Mouse (Mus musculus) megakaryocyte, adult 5-6 weeks (primary cell): Measurements from ENCODE around the gene Gm6020. TPM values are rescaled to one million over a fixed set of nuclear protein-coding genes. Genes with fewer than 3 reads are reported as not detected.
"Not testable (repeated sequence)": the region's sequence is repeated elsewhere in the genome, so short reads cannot be mapped to it uniquely, and the experiment has no call there.

ENCODE experiments used
- ATAC-seq: 2 replicates; pipeline ENCODE4 v1.8.0; 2016; ENCODE audit warnings: mild to moderate bottlenecking, inconsistent platforms; ENCODE audit not compliant: poor library complexity, severe bottlenecking
- total RNA-seq, 2 experiments: library from RNA; stranded (forward) in 1 of 2; stranded (reverse) in 1 of 2; fragments of 153-499, 151-499 nt in 1 of 2; fragments of 221-1000, 200-1000 nt in 1 of 2; gene quantifications; 2 replicates each; pipeline versions ENCODE4 v1.2.3 to v1.2.4; 2015 to 2017

Gm6020 gene
- total RNA-seq (2015) (not detected in 2 replicates), total RNA-seq (2017) (not detected in 2 replicates)

DNA sequence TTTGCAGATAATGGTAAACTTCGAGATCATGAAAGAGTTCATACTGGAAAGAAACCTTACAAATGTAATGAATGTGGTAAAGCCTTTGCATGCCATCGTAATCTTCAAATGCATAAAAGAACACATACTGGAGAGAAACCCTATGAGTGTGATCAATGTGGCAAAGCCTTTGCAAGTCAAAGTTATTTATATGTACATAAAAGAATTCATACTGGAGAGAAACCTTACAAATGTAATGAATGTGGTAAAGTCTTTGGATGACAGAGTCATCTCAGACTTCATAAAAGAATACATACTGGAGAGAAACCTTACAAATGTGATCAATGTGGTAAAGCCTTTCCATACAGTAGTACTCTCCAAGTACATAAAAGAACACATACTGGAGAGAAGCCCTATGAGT lies at the start of gene Gm6020:
Gene Gm6020, plus strand, starts transcription at position 301 of the 400 bp plus-strand sequence.
- not testable (repeated sequence) for ATAC-seq

DNA sequence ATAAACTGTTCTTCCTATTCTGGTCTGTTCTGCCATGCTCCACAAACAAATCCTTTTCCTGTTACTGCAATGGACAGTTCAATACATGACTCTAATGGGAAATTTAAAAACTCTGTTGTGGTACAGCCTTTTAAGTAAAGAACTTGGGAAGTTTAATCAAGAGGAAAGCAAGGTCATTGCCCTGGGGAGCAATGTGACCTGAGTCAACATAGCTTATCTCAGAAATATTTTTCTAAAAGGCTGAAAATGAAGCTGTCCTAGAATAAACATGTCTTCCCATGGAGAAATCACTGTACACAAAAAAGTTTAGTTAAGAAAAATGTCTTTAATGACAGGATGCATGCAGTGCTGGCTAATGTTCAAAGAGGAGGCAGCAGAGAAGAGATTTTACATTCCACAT lies 45.0 kb upstream of the Gm6020 start:
- no peak for ATAC-seq

DNA sequence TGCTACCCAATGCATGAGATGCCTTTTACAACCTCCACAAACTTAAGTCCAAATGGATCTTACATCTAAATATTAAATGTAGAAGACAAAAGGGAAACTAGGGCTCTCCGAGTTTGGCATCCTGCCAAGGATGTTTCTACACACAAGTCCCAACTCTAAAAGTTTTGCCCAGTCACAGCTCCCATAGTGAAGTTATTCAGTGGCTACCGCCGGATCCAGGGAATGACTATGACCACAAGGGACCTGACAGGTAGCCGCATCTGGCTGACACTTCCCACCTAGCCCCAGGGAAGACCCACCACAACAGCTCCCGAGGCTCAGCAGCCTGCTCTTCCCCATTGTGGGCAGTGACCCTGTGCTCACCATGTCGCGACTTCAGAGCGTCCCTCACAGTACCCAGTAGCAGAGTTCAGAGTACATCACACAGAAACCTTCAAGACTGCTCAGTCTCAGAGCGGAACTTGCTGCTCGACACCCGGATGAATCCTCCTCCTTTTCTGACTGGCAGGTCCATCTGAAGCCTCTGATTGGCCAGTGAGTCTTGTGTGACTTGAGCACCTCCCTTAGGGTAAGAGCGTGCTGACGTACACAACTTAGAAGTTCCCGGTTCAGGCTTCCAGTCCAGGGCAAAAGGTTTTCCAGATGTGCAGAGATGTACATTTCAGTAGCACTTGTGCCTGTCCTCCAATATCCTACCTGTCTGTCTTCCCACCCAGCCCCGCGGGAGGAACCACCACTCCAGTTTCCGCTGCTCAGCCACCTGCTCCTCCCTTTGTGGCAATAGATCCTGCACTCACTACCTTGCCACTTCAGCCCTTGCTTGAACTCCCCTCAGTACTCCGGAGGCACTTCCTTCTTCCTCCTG lies 43.1 kb upstream of the Gm6020 start, which contains the start of gene Zfp950:
Gene Zfp950, minus strand, starts transcription at position 499 of the 865 bp plus-strand sequence.
- peak; percentile 100 for ATAC-seq

DNA sequence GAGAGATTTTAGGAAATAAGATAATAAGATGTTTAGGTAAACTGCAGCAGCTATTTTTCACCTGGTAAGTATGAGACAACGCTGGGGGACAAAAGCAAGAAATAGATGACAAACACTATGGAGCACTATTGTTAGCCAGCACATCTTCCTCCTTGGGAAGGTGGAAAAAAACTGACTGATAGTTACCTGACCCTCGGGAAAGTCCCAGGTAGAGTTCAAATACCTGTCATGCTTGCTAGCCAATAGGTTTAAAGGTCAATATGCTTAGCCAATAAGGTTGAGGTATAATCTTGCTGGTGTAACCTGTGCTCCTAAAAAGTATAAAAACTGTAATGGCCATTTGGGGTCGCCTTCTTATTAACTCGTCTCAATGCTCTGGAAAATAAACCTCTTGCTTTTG lies 42.4 kb upstream of the Gm6020 start:
- no peak for ATAC-seq

DNA sequence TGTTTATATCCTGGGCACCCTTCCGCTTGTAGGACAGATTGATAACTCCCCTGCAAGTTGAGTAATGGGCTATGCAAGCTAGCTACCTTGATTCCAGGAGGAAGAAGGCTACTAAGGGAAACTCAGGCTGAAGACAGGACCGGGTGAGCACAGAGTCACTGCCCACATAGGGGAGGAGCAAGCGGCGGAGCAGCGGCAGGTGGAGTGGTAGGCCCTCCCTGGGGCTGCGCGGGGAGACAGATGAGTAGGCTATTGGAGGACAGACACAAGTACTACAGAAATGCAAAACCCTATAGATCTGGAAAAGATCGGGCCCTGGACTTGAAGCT lies 32.4 kb upstream of the Gm6020 start:
- peak; percentile 47 for ATAC-seq

DNA sequence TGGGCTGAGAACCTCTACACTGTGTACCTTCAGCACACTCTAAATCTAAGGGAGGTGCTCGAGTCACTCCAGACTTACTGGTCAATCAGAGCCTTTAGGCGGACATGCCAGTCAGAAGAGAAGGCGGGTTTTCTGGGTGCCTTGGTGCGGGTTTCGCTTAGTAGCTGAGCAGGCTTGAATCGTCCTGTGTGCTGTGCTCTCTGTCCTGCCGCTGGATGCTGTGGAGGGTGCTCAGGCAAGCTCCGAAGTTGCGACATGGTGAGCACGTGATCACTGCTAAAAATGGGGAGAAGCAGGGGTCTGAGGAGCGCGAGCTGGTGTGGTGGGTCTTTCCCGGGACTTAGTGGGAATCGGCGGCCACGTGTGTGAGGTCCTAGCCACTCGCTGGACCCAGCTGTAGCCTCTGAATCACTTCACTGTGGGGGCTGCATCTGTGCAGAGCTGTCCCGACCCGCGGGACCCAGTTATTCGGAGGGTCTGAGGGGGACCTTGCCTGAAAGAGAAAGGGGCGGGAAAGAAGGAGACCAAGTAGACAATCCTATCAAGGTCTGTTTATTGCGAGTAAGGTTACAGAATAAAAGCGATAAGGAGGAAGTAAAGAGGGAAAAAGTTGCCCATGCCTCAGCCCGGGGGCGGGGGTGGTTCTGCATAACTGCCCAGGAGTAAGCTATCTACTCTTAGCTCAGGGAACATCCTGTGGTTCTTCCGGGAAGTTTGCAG lies 31.8 kb upstream of the Gm6020 start:
- peak; percentile 87 for ATAC-seq

DNA sequence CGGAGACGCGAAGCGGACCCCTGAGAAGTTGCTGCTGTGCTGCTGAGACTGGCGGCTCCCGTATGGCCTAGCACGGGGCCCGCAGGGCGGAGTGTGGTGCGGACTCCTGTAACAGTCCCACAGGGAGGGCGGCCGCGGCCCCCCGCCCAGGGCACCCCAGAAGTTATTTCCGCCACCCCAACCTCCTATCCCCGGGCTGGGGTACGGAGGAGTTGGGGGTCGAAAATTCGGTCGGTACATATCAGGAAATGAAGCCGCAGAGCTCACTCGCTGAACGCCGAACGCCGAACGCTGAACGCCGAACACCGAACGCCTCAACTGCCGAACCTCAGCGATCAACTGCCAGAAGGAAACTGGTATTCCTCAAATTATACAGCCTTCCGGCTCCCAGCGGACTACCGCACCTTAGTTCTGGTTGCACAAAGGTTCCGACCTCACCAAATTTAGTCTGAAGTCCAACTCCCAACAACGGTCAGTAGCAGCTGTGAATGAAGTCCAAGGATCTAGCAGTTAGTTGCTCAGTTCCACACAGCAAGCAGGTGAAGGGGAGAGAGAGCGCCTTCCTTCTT lies 7.8 kb upstream of the Gm6020 start, which contains the start of gene Gm7102:
Gene Gm7102, minus strand, starts transcription at position 554 of the 569 bp plus-strand sequence.
- ATAC-seq = no peak

DNA sequence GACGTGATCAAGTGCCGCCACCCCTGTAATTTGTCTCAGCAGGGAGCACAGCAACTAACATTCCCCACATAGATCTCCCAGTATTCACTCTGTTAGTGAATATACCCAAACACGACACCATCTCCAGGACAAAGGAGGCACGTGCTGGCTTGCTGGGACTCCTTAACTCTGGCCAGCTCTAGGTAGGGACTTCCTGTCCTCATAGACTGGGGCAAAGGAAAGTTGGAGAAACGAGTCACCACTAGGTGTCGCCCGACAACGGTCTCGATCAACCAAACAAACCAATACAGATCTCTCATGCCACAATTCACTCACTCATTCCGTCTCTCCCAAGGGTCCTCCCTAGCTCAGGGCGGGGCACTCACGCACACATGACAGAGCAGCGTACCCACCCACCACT lies 15.6 kb downstream of the Gm6020 start:
- no peak for ATAC-seq

DNA sequence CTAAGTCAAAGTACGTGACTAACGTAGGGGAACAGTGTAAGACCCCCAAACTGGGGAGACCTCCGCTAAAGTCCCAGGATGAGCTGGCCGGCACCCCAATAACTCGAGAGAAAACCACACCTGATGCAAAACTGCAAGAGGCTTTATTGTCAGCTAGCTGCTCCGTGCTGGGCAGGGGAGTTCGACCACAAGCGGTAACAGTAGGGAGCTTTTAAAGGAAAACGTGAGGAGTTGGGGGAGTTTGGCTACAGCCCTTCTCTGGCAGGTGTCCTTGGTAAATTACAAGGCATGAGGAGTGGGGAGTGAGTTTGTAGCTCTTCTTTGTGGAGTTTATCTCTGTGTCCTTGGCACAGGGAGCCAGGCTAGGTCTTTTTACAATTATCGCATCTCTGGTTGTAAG lies 16.1 kb downstream of the Gm6020 start:
- no peak for ATAC-seq

DNA sequence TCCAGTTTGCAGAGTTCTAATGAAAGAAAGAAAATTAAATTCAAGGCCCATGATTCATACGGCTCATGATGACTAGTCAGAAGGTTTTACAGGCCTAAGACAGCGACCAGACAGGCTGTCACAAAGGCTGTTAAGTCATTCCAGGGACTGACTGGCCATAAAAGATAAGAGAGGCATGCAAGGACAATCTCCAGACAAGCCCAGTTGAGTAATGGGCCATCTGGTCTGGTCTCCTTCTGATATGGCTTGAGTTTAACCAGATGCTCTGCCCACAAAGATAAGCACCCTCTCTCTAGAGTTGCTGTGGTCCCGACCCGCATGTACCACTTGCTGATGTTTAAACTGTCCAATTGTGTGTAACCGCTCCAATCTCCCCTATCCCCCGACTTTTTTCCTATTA lies 23.8 kb downstream of the Gm6020 start:
- ATAC-seq = not testable (repeated sequence)

DNA sequence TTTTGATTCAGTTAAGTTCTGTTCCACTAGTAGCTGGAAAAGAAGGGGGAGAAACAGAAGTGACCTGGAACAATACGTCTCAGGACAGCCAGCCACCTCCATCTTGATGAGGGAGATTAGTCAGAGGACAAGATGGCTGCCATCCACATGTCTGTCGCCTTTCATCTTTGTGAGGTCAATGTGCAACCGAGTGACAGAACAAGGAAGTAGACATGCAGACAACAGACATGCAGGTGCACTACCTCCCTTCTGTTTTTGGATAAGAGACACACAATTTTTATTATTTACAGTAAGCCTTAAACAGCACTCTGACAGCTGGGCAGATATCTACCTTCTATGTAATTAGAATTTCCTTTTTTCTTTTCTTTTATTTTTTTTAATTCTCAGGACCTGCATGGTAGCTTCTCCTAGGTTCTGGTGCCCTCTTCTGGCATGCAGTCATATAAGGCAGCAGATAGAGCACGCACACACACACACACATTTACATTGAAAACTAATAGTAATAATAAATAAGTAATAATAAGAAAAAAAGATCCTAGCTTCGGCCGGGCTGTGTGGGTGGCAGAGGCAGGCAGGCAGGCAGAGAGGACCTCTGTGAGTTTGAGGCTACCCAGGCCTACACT lies 40.1 kb downstream of the Gm6020 start:
- no peak for ATAC-seq

DNA sequence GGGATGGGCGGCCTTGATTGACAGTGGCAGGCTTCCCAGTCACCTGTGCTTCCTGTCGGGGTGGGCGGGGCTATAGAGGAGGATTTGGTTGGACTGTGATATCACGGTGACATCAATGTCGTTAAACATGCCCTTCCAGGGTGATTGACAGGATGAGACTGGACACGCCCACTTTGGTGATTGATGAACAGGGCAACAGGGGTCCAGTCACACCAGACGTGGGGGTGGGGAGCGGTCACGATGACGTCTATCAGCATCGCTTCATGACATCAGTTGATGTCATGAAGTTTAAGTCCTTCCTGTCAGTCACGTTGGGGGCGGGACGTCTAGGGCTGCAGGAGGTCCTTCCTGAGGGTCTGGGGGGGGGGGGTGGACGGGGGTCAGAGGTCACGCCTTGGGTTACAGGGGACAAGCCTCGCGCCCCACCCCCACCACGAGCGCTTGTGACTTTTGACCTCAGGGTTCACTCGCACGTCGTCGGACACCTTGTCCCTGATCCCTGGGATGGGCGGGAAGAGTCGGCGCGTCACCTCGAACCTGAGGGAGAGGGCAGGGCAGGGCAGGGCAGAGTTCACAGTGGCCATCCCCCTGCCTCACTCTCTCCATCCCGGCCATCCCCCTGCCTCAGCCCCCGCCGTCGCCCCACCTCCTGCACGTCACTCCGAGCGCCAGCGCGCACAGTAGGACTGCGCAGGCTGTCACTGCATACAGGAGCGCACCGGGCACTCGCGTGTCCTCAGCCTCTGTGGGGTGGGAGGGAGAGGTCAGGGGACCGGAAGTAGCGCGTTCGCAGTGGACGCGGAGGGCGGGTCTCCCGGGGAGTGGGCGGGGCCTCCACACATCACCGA lies 41.2 kb downstream of the Gm6020 start:
- ATAC-seq = no peak

DNA sequence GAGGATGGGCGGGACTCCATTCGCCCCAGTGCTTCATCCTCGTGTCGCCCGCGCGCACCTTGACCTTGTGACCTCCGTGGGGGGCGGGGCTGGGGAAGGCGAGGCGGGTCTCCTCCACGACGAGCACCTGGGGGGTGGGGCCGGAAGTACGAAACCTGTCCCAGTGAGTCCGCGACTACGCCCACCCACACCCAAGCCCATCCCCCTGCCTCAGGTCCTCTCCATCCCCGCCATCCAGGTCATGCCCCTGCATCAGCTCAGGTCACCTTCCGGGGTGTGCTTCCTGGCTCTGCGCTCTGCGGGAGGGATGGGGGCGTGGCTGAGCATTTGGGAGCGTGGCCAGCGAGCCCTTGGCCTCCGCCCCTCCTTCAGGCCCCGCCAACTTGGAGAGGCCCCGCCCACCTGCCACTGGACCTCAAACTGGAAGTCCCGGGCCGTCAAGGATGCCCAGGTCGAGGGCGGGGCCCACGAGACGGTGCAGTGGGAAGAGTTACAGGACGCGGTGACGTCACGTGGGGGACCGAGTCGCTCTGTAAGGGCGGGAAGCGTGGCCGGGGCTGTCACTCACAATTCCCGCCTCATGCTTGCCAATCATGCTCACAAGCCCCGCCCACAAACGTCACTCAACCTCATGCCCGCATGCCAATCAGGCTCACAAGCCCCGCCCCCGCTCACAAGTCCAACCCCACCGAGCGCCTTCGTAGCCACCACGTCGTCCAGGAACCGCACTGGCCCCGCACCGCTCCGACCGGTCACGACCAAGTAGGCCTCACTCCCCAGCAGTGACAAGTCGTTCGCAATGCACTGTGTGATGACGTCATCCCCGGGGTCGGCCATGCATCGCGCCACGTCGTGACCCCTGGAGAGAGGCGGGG lies 42.1 kb downstream of the Gm6020 start:
- peak; percentile 2 for ATAC-seq

DNA sequence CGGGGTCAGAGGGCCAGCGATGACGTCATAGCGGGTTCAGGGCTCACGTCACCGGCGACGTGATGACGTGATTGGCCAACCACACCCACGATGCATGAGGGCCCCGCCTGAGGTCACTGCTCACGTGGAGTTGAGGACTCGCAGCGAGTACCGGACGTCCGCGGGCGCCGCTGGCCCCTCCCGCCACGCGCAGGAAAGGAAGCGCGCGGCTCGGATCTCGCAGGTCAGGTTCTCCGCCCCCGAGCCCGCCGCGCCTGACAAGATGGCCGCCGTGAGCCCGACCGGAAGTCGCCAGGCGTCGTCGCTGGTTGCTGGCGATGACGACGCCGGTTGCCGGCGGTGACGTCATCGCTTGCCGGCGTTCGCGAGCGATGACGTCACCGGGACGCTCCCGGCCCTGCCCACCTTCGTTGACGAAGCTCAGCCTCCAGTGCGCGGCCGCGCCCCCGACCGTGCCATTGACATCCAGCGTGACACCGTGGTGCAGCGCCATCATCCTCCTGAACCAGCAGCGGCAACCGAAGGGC lies 42.8 kb downstream of the Gm6020 start:
- peak; percentile 16 for ATAC-seq

DNA sequence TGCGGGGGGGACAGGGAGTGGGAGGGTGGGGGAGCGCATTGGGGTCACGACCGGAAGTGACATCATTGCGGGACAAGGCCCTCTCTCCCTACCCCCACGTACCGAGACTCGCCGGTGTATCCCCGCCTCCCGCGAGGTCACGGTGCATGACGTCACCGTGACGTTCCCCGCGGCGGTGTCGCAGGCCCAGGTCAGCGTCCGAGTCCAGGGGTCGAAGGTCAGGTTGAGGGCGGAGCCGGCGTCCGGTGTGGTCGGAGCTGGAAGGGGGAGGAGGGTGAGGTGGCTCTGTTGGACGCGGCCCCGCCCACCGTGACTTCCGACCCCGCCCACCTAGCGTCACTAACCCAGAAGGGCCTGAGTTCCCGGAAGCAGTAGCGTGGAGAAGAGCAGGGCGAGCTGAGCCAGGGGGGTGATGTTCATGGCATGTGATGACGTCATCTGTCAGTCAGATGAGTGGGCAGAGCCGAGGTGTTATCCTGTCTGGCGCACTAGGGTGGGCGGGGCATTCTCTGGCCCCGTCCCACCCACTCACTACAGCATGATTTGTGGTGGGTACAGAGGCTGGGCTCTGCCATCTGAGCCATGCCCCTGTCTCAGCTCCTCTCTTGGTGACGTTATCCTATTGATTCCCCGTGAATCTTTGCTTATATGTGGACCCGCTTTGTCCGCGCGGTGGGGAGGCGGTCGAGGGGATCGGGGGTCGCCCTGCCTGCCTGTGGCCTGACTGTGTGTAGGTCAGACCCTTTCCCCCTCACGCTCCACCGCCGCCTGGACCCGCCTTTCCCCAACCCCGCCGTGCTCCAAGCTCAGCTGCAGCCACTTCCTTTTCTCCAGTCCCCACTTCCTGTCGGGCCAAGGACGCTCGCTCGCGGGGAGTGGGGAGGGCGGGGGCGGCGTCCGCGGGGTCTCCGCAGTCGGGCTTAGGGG lies 43.5 kb downstream of the Gm6020 start:
- ATAC-seq = peak; percentile 47

DNA sequence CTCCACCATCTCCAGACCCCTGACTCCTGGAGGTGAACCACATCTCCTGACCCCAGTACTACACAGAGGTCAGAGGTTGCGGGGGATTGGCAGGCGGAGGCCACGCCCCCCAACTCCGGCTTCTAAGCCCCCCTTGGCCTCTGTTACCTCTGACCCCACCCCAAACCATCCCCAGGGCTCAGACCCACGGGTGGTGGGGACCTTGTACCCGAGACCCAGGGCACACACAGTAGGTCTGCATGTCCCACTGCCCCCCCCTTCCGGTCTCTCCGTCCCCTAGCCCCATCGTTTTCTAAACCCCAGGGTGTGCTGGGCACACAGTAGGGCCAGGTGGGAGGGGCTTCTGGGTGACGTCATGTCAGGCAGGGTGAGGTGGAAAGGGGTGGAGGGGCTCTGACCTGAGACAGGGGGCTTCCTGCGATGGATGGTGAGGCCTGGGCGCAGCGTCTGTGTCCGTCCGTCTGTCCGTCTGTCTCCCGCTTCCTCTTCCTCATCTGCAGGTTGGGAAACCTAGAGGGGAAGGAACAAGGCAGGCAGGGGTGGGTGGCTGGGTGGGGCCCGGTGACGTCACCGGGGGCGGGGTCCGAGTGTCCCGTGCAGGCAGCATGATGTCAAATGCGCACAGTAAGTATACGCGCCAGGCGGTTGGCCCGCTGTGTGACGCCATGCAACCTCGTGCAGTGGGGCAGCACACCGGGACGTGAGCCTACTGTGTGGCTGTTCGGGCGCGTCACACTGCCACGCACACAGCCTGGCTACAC lies 44.4 kb downstream of the Gm6020 start, which contains the start of gene Csf2ra:
Gene Csf2ra, minus strand, starts transcription at position 489 of the 761 bp plus-strand sequence.
- ATAC-seq = peak; percentile 34
